Mouse (Mus musculus): ENCODE results near the gene Slc27a3. TPM values are rescaled to one million over a fixed set of nuclear protein-coding genes. Genes with fewer than 3 reads are reported as not detected.
"Not testable (repeated sequence)": the region's sequence is repeated elsewhere in the genome, so short reads cannot be mapped to it uniquely, and the experiment has no call there.

Gene Slc27a3
- polyA plus RNA-seq, 1 experiment = 9.4 TPM

DNA sequence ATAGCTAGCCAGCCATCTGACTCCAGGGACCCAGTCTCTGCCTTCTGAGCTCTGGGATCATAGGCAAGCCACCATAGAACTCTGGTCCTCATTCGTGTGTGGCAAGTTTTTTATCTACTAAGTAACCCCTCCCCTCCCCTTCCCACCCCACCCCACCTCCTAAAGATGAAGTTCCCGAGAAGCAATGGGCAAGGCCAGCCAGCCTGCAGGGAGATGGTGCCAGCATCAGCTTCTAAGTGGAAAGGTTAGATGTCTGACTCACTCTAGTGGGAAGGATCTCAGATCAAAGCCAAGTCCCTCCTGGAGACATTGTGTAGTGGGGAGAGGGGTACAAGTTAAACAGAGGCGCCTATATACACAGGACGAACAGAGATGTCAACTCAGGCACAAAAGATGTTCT is 1.3 kb upstream of the Slc27a3 start:
- no peak for DNase-seq (ENCODE audit: low read depth)

DNA sequence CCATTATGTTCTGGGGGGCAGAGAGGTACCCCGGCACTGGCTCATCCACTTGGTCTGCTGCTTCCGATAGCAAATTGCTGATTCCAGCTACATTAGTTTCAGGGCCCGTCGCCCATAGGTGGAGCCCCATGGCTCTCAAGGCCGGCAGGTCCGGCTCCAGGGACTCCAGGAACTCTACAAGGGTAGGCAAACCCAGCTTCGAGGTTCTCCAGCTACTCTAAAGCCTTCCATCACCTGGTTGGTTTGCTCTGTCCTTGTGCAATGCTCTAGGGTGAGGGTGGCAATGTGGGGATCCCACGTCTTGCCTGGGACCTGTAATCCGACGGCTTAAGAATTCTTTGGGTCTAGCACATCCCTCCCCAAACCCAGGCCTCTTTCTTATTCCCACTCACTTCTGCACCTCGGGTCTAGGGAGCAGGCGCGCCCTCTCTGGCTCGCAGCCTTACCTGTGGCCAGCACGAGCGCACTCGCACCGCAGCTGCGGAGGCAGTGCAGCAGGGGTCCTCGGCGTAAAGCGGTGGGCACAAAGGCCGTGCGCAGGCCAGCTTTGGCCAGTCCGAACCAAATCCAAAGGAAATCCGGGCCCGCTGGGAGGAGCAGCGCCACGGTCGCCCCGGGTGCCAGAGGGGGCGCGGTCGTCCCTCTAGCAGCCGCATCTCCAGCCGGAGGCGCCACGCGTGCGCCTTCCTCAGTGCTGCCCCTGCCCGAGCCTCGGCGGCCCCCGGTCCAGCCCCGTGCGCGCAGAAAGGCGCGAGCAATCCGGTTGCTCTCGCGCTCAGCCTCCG is 820 bp downstream of the Slc27a3 start:
- DNase-seq (ENCODE audit: low read depth) = no peak

DNA sequence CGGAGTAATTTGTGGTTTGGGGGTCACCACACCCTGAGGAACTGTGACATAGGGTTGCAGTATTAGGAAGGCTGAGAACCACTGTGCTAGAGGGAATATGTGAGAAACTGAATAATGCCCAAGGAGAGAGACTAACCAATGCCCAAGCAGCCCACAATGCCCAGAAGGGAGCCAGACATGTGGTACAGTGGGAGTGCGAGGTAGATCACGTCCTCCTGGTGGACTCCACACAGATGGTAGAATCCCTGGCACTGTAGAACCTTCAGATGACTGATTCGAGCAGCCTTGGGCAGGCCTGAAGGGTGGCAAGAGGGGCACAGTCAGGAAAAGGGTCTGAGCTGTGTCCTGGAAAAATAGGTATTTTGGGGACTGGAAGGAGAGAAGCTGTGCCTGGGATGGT is 1.5 kb downstream of the Slc27a3 start:
- no peak for DNase-seq (ENCODE audit: low read depth)

DNA sequence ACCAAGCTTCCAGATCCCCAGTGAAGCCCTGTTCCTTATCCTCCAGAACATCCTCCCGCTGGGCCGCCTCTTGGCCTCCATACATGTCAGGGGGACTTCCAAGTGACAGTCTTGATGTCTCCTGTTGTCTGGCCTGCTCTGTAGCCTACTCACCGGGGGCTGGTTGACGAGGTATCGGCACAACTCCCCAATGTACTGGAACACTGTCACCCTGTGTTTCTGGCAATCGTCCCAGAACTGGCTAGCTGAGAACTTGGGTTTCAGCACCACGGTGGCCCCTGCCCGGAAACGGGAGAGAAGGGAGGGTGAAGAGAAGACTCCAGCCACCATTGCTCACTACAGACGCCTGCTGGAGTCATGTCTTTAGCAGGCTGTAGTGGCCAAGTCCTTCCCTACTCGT is 2.3 kb downstream of the Slc27a3 start:
- DNase-seq (ENCODE audit: low read depth) = no peak

DNA sequence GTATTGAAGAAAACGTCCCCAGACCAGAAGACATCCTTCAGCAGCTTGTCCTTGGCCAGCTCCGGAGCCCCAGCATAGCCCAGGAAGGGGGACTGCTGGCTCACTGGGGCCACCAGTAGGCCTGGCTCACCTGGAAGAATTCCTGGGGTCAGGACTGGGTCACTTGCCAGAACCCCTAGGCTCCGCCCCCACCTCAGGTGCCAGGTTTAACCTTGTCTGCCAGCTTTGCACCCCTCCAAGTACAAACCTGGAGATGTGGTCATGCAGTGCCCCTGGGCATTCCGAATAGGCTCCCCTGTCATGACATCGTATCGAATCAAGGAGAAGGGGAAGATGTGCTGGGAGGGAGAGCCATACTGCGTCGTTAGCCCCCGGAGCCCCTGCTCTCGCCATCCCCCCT is 2.9 kb downstream of the Slc27a3 start:
- DNase-seq (ENCODE audit: low read depth) = no peak

DNA sequence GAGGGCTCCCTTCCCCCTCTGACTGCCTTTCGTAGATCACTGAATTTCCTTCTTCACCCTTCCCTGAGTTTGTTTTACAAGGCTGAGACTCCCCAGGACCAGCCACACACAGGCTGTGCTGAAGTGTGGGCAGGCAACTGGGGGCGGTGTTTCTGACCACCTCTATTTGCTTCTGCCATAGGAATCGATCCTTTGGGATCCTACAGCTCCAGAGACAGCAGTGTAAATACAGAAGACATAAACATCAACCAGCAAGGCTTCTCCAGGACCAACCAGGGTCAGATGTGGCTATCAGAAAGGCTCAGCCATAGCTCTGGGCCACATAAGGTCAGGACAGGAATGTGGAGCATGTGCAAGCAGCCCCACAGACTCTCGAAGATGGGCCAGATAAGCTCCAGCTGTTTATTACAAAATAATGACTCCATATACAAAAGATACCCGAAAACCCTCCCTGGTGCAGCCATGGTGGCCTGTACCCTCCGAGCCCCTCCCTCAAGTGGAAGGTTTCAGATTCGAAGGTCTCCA is 4.8 kb downstream of the Slc27a3 start:
- no peak for DNase-seq (ENCODE audit: low read depth)

DNA sequence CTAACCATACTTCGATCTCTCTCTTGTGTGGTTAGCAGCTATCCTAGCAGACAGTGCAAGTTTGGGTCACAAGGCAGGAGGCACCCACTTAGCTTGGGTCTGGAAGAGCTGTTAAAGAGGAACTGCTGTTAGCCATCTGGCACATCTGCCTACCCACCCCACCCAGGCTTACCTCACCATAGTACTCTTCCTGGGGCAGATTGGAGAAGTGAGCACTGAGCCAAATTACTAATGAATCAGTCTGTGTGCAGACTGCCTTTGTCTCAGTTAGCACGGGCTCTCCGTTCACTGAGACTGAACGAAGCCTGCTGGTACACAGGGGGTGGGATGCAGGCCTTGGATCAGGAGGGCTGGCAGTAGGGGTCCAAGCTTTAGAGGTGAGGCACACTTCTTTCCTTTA is 6.0 kb downstream of the Slc27a3 start:
- no peak for DNase-seq (ENCODE audit: low read depth)

DNA sequence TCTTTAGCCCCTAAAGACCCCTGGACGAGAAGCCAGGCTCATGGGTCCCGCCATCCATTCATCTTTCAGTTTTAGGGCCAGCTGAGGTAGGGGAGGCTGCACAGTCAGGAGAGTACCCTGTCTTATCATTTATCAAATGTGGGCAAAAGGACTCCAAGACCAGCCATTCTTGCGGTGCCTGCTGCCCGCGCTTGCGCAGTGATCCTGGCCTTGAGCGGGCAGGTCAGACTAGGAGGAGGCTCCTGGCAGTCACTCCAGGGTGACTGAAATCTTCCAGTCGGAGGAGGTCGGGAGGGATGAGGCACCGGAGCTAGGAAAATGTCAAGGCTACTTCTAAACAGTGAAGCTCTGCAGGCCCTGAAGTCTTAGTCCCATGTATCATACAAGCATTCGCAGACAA is 8.0 kb downstream of the Slc27a3 start:
- DNase-seq (ENCODE audit: low read depth) = no peak

DNA sequence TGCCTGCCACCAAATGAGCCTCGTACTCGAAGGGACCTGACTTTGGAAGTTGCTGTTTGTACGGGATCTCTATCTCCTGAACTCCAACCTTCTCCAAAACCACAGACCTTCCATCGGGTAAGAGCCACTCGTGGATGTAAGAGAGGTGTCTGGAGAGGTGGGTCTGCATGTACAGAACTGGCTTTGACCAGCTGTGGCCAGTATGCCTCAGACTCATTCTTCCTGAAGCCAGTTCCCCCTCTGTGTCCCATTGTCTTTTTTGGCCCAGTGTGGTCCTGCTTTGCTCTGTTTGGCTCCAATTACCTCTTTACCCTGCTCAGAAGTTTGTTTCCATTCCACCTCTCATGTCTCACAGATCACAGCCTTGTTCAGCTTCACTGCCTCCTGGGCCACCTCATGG is 11.2 kb downstream of the Slc27a3 start:
- DNase-seq (ENCODE audit: low read depth) = no peak

DNA sequence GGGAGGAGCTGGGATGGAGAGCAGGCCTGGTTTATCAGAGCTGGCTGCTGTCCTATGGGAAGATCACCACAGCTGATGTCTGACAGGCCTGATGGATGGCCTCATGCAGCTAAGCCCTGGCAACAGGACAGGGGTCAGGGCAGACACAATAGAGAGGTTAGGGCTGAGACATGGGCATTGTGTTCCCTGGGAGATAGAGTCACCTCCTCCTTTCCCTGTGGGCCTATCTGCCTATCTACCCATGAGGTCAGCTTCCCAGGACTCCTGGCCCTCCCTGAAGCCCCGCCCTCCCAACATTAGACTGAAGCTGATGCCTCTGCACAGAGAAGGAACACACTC is 13.5 kb downstream of the Slc27a3 start:
- DNase-seq (ENCODE audit: low read depth) = no peak

DNA sequence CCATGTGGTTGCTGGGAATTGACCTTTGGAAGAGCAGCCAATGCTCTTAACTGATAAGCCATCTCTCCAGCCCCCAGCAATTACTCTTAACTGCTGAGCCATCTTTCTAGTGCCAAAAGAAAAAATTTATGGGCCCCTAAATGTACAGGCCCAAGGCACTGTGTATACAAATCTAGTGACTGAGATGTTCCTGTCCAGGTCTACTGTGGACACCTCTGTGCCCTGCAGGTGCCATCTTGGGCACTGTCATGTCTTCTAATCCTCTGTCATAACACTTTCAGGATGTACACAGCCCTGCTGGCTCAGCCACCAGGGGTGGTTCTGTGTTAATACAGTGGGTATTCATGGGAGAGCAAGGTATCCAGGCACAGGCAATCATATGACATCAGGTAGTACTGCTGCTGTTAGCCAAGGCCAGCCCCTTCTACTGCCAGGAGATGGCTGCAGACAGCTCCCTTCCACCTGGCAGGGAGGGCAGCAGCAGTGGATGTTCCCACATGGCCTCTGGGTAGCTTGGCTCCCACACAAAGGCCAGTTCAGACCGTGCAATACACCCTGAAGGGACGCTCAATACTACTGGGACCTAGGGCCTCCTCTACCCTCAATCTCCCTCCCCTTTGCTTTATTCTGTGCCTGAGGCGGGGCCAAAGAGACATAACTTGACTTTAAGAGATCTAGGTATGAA is 14.0 kb downstream of the Slc27a3 start:
- peak; percentile 62 for DNase-seq (ENCODE audit: low read depth)

DNA sequence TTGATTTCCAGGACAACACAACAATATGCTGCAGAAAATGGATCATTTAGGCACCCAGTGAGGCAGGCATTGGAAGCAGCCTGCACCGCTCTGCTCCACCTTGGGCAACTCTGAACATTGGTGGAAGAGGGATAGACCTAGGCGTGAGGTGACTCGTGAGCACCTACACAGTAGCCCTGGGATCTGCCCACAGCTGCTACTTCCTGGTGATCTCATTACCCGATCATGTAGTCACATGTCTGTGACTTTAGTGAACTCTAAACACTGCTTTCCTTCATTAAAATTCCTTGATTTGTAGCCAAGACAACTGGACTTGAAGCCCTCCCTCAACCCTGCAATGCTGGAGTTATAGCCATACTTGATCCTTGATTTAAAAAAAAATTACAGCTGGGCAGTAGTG is 15.4 kb downstream of the Slc27a3 start:
- DNase-seq (ENCODE audit: low read depth) = no peak

DNA sequence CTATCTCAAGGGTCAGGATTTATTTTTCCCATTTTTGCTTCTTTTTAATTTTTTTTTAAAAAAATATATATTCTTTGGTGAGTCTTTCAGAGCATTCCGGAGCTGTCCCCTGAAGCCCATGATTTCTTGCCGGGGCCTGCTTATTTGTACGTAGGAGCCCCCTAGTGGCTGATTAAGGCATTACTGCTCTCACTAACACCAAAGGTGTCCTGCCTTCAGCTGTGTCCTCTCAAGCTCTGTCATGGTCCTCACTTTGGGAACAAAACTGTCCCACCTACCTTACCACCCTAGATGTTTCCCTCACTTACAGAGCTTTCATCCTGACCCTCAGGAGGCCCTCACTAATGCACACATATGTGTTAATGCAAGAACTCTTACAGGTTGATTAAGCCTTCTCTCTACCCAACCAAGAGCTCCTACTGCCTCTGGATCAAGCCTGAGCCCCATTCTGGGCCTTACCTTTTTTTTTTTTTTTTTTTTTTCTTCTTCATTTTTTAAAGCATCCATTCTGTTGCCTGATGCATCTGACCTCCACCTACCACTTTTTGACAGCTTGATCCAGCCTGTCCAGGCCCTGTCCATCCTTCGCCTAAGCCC is 16.2 kb downstream of the Slc27a3 start:
- DNase-seq (ENCODE audit: low read depth) = no peak

DNA sequence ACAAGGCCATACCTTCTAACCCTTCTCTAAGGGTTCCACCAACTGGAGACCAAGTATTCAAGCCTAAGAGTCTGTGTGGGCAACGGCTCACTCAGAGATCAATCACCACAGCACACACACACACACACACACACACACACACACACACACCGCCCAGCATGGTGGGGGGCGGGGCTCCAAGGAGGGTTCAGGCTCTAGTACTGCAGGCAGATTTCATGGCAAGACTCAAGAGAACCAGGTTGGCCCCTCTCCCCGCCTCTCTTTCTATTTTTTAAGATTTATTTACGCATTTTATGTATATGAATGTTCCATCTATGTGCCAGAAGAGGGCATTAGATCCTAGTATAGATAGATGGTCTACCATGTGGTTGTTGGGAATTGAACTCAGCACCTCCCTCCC is 16.9 kb downstream of the Slc27a3 start:
- DNase-seq (ENCODE audit: low read depth) = no peak

DNA sequence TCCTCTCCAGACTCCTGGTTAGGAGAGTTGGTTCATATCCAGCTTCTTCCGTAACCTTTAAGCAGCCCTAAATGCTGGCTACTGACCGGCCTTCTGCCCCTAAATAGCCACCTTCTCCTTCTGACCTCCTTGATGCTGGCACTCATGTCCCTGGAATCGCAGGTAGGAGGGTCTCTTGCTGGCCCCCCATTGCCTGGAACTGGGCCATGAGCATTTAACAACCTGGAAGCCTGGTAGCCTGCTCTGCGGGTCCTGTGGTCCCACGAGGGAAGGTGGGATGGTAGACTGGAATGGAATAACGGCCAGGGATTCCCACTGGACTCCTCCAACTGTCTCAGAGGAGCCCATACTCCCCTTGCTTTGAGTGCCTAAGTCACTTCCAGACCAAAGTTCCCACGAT is 17.9 kb downstream of the Slc27a3 start:
- no peak for DNase-seq (ENCODE audit: low read depth)

DNA sequence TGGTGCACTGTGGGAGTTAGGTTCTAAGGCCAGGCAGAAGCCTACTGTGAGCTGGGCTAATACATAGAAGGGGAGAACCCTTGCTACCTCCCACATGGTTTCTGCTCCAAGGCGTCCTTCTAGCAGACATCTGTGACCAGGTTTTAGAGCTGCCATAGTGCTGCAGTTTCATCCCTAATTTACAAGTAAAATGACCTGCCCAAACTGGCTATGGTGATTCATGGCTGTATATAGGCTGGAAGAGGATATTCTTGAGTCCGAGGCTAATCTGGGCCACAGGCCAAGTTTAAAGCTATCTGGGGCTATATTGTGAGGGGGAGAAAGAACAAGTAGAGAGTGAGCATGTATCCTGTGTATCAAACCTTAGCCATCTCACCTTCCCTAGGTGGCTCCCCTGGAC is 20.7 kb downstream of the Slc27a3 start:
- no peak for DNase-seq (ENCODE audit: low read depth)

DNA sequence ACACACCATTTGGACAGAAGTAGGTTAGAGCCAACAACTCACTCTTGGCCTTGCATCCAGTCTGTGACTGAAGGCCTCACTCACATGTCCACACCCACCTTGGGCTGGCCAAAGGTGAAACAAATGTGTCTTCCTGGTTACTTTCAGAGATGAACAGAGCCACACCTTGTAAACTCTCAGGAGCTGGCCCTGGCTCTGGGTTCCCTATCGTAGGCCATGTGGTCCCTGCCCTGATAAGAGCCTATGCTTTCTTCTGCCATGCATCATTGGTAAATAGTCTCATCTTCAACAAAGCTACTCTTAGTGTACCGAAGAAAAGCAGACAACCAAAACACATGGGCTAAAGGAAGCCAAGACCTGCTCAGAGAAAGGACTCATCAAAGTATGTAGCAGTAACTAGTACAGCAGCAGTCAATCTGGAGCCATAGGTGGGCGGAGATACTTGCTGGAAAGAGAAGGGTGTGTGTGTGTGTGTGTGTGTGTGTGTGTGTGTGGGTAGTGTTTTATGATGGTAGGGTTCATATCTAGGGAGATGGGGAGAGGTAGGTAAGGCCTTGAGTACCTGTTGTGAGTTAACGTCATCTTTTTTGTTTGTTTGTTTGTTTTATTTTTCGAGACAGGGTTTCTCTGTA is 22.6 kb downstream of the Slc27a3 start:
- no peak for DNase-seq (ENCODE audit: low read depth)

DNA sequence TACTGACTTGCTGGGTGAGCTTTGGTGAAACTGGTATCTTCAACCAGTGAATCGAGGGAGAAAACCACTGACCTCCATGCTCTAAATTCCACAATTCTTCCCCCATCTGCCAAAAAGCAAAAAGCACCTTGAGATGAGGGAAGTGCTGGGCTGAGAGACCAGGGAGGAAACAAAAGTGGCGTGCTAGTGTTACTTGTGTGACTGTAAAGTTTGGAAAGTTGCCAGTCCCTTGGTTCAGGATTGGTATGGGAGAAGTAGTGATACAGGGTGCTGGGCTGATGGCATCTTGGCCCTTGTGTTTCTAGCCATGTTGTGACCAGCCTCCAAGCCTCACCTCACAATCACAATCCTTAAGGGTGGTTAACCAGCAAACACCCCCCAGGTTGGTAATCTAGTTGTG is 27.4 kb downstream of the Slc27a3 start:
- no peak for DNase-seq (ENCODE audit: low read depth)

DNA sequence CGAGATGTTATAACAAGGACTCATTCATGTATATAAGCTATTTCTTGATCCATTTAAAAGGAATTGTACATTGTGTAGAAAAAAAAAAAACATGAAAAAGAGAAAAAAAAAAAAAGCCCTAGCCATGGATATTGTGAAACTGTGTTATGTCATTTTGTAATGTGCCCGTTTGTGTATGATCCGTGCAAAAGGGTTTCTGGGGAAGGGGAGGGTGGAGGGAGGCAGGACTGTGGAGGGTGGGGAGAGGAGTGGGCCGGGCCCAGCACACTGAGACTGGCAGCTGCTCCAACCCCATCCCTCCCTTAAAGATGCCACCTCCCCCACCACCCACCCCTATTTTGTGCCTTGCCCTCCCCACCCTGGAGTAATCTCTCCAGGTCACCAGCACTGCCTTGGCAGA is 28.3 kb downstream of the Slc27a3 start:
- DNase-seq (ENCODE audit: low read depth) = no peak

DNA sequence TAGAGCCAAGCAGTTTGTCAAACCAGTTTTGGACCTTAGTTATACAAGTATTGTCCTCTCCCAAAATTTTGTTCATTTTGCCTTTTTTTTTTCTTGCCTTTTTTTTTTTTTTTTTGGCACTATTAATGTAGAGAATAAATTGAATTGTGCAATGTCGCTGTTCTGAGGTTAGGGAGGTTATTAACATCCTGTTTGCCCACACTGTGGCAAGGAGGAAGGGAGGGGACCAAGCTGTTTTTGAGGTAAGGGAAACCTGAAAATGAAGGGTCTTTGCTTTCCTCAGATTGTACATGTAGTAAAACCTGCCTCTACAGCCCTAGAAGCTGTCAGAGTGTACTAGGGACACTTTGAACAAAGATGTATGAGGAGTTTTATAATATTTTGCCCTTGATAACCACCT is 30.5 kb downstream of the Slc27a3 start:
- DNase-seq (ENCODE audit: low read depth) = no peak

DNA sequence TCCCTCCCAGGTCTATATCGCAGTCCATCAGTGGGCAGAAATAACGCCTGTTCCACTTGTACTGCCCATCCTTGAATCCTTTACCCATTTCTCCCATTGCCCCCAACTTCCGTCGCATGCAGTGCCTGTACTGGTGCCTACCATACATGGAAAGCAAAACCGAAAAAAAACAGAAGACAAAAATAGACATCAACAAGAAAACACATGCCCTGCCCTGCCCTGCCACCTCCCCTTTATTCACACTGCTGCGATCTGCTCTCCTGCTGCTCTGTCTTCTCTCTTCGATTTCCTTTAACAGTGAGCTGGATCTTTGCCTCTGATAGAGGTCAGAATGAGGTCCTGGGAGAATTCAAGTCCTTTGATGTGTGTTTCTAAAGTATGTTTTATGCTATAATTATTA is 31.8 kb downstream of the Slc27a3 start:
- no peak for DNase-seq (ENCODE audit: low read depth)

DNA sequence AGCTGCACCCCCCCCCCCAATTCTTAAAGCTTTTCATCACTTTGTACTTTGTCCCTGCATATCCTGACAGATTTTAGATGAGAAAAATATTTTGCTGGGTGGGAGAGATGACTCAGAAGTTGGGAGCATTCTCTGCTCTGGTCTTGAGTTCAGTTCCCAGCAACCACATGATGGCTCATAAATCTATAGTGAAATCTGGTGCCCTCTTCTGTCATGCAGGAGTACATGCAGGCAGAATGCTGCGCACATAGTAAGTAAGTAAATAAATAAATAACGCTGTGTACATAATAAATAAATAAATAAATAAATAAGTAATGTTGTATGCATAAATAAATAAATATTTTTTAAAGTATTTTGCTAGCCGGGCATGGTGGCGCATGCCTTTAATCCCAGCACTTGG is 41.9 kb downstream of the Slc27a3 start:
- no peak for DNase-seq (ENCODE audit: low read depth)

DNA sequence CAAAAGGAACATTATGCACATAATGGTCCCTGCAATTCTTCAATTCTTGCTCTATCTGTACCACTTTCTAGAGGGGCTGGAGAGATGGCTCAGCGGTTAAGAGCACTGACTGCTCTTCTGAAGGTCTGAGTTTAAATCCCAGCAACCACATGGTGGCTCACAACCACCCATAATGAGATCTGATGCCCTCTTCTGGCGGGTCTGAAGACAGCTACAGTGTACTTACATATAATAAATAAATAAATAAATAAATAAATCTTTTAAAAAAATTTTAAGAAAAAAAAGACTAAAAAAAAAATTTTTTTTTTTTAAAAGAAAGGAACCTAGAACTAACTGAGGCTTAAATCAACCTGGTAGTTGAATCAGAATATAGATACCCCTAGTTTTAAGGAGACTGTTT is 46.9 kb downstream of the Slc27a3 start:
- not testable (repeated sequence) for DNase-seq (ENCODE audit: low read depth)

Data from gonadal fat pad, adult 2 months (tissue).